Mouse (Mus musculus) induced T-regulatory cell, adult 2 months (primary cell): ENCODE data around the gene Npm3.

Experiments used
- DNase-seq: peaks from one replicate; pipeline ENCODE4 v3.0.0-alpha.2; 2012; ENCODE audit warnings: low read depth

Gene Npm3

DNA sequence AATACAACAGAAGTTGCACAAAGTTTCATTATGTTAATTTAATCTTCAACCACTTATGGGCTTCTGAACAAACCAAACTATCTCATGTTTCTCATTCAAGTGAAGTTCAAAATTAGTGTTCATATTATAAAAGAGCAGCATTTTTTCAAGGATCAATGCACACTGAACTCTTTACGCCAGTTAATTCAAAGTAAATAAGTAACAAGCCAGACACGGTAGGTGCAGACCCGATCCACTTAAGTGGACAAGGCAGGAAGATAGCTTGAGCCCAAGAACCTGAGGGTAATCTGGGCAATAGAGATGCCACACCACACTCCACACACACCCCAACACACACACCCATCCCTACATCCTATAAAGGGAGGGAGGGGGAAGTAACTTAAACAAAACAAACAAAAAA lies 4.2 kb upstream of the Npm3 start:
- no peak for DNase-seq

DNA sequence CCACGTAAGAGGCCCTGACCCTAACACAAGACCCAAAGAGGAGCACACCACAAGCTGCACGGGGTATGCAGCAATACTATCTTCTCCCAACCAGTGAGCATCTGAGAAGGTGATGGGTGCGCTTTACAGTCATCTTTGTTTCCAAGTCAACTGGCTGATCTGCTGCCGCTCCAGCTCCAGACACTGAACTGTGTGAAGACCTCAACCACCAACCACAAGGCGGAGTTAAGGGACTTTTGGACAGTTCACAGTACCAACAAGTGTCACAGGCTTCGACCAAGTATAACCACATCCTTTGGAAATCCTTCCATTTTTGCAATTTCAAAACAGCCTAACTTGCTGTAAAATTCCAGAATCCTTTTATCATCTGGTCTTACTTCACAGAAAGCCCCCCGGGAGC lies 2.5 kb upstream of the Npm3 start:
- DNase-seq: peak; percentile 76

DNA sequence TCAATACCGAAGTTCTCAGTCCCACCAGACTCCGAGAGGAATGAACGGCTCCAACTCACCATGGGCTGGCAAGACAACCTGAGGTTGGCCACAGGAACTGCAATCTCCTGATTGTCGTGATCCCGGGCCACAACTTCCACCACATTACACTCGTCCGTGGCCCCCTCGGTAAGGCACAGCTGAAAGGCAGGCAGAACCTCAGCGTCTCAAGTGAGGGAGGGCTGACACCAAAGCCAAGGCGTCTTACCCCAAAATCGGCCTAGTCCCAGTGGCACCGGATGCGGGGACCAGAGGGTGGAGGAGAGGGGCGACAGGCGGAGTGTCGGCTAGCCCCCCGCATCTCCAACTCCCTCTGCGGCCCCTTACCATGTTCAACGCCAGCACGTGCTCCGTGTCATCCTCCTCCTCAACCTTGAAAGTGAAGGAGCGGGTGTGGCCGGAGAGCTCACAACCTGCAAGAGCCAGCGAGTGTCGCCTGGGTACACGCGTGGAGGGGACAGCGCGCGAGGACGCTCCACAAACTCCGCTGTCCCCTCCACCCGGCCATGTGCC lies 624 bp downstream of the Npm3 start:
- peak; percentile 68 for DNase-seq

DNA sequence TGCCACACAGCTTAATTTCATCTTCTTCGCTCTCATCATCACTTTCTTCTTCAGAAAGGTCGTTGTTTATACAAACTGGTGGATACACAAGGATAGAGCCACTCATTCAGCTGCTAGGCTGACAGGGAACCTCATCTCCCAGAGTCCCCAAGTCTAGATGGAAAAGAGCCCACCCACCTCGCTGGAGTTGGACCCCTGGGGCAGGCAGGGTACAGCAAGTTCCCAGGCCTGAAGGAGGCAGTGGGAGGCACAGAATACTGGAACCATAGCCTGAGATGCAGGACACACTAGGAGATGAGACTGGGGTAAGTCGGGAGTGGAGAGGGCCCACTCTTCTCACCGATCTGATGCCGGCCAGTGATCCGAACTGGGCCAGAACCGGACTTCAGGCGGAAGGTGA lies 1.2 kb downstream of the Npm3 start:
- no peak for DNase-seq

DNA sequence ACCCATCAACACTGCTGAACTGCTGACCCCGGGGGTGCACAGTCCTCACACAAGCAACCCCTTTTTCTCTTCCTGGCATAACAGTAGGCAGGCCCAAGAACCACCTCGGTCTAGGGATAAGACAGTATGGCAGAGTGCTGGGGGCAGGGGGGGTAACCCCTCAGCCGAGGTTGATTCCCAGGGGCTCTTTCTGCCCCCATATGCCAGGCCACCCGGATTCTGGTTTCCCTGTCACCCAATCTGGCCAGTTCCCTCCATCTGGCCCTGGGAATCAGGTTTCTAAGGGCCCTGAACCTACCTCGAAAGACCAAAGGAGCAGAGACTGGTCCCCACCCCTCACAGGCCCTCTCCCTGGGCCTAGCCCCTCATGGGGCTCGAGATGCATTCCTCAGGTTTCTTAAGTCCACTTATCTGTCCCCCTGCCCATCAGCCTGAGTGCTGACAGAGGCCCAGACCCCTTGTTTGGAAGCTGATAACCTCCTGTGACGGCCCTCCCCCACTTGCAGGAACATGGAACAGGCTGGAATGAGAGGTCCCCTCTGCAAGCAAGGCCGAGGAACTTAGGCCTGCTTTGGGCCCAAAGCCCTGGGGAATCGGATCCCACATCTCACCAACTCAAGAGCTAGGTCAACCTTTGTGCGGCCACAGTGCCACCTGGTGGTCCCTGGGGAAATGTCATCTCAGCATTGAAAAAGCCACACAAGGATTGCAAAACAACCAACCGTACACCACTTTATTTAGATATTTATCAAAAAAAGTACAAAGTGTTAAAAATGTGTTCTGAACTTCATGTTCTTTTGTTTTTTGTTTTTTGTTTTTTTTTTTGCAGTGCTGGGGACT lies 2.1 kb downstream of the Npm3 start:
- peak; percentile 93 for DNase-seq

DNA sequence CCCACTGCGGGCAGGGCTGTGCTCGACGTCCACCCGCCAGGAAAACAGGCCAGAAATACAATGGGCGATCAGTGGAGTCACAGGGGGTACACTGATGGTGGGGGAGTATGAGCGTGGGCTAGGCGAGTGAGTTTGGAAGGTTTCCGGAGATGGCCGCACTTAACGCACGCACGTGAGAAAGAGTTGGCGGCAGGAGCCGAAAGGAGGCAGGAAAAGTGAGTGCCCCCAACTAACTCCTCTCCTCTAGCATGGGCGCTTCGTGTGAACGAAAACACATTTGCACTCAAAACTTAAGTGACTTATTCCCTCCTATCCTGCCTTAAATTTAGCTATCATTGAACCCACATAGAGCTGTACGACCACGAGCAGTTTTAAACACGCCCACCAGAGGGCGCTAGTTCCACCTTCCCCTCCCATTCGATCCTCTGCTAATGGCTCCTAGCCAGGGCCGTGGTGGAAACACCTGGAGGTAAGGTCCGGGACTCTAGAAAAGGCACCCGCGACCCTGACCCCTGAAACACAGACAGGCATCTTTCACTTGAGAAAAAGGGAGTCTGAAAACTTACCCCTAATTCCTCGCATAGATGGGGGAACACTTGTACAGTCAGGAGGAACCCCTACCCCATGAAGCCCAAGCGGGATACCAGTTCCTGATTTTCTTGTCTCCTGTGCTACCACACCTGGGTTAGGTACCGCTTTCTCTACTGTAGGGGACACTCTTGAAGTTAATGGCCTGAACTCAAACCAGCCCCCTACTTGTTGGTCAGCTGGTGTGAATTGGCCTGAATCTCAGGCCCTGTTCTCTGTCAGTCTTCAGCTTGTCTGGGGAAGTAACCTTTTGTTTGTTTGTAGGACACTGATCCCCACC lies 3.0 kb downstream of the Npm3 start:
- DNase-seq: peak; percentile 92

DNA sequence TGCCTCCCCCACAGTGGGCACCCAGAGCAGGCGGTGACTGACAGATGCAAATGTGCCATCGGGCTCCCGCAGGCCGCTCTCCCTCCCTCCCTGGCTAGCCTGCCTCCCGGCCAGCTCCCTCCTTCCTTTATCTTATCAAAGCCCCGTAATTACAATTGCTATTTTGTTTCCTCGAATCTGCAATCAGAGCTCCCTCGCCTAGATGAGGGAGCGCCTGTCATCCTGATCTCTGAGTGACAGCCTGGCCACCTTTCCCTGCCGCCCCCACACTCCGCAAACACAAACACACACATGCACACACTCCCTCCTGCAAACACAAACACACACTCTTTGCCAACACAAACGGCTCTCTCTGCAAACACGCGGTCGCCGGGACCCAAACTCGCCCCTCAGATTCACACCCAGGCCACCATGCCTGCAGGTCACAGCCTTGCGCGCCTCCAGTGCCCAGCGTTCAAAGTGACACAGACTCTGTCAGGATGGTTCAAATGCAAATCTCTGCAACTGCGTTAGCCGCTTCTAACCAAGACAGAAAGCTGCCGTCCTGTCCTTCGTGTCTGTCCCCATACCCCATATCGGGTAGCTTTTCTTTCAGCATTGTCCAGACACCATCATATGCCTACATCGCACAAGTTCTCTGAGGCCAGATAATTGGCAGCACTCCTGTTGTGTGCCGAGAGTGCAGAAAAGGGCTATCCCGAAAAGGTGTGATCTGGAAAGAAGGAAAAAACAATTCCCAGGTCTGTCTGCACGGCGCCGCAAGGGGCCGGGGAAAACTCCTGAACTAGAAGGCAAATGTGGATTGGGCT lies 3.8 kb downstream of the Npm3 start:
- no peak for DNase-seq

DNA sequence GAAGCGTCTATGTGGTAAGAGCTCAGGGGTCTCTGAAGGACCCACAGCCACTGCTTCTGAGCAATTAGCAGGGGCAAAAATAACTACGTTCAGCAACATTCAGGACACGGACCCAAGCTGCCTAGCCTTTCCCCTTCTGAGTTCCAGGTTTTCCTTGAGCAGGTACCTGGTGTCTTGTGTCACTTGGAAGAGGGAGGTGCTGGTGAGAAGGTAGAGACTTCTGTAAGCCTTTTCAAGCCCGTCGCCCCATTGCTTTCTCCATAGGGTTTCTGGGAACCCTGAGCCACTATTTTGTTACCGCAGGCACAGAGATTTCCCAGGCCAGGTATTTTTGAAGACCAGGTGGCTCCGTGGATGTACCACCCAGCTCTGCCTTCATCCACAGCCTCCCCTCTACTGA lies 5.8 kb downstream of the Npm3 start:
- DNase-seq: no peak

DNA sequence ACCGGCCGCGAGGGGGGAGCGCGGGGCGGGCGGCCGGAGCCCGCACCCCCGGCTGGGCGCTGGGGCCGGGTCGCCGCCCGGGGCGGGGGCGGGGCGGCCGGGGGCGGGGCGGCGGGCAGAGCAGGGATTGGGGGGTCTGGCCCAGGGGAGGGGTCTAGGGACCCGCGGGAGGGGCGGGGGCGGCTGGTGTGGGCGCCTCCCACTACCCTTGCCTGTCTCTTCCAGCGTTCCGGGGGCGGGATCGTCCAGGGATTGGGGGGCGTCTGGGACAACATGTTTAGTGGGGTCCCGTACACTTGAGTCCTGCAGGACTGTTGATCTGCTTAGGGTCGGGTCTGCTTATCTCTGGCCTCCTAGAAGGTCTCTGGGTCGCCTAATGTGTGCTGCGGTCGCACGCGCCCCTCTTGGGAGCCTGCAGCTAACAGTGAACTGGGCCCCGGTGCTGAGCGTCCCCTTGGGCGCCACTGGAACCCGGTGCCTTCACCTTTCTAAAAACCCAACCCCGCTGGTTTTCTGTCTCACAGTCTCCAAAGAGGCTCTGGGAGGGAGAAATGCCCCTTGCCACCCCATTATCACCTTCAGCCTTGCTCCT lies 6.3 kb downstream of the Npm3 start:
- DNase-seq: no peak

DNA sequence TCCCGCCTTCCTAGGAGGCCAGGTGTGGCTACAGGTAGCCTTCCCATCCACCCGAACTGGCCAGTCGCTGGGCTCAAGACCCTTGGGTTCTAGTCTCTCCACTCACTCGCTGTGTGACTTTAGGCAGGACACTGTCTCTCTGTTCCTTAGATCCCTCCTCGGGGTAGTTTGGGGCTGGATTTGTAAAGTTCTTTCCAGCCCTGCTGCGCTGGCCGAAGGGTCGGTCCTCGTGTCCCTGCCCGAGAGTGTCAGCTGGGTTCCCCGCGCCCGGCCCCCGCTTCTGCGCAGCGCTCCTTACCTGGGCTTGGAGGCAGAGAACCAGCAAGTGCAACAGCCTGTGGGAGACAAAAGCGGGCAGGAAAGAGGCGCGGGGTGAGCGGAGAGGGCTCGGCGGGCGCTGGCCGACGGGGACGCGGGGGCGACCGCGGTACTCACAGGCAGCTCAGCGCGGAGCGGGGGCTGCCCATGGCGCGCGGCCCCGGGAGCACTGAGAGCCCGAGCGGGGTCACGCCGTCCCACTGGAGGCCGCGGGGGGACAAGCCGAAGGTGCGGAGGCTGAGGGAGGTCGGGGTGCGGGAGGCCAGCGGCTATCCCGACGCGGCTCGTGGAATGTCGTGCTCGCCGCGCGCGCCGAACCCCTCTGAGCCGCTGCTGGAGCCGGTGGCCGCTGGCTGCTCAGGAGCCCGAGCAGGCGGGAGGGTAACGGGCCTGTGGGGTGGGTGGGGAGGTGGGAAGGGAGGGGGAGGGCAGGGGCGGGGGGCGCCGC lies 7.0 kb downstream of the Npm3 start, which contains the start of gene Fgf8:
Gene Fgf8 (minus strand): TSS at position 698 of the 766 bp plus-strand sequence.
- peak; percentile 39 for DNase-seq

DNA sequence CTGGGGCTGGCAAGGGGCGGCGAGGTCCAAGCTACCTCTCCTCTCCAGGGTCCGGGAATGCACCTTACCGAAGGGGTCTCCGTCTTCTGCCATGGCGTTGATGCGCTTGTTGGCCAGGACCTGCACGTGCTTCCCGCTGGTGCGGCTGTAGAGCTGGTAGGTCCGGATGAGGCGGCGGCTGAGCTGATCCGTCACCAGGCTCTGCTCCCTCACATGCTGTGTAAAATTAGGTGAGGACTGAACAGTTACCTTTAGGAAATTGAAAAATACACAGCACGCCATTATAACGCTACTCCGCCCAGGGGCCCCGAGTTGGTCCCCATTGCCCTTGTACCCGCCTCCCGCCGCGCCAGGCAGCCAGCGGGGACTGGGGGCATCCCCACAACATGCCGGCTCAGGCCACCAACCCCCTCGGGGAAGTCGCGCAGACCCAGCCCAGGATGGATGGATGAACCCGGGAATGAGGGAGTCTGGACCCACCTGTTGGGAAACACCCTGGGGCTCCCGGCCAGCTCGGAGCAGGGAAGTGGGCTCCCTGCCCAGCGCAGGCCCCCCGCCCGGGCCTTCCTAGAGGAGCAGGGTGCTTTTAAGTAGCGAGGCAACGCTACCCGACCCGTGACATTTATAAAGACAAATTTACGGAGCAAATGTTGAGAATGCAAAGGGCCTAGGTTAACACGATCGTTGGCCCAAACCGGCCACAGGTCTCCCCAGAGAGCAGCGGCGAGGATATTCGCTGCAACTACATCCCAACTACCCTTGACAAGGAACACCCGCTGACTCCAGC lies 7.8 kb downstream of the Npm3 start:
- no peak for DNase-seq

DNA sequence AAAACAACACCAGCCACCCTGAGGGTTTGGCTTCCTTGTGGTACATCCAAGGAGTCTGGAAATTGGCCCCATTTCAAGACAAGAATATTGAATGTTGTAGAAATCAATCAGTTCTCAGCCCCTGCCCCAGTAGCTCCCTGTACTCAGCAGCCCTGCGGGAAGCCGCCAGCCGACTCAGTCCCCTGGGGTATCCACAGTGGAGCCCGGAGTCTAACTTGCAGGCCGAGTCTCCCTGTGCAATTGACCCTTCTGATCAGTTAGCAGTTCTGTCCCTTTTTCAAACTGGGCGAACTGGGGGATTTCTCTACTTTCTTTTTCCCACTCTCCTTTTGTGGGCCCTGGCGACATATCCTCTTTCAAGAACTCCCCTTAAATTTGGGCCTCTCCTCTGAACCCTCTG lies 8.6 kb downstream of the Npm3 start:
- DNase-seq: no peak

DNA sequence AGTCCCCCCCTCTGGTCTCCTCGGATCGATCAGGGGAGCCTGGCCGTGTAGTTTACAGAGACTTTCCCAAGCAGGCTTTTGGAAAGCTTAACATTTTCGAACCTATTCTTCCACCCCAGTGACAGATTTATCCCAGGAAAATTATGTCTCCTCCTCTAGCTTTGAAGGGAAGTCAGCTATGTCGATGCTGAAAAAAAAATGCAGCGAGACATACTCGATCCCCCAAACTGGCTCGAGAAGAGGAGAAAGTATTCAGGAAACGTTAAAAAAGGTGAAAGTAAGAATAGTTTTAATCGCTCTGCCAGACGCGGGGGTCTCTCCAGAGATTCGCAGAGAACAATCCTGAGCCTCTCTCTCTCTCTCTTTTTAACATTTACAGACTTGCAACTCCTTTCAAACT lies 9.2 kb downstream of the Npm3 start:
- DNase-seq: no peak

DNA sequence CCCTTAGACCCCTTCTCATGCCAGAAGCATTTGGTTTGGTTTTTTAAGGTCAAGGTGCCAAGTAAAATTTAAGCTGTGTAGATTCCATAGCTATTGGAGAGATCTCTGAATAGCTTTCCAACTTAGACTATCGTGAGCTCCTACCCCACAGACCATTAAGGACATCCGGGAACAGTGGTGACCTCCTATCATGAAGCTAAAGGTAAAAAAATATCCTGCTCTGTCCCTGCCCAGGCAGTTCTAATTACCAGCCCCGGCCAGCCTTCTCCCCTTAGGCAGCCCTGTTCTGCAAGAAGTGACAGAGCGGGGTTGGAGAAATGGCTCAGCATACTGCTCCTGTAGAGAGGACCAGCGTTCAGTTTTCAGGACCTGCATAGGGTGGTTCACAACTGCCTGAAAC lies 10.9 kb downstream of the Npm3 start:
- DNase-seq: no peak

DNA sequence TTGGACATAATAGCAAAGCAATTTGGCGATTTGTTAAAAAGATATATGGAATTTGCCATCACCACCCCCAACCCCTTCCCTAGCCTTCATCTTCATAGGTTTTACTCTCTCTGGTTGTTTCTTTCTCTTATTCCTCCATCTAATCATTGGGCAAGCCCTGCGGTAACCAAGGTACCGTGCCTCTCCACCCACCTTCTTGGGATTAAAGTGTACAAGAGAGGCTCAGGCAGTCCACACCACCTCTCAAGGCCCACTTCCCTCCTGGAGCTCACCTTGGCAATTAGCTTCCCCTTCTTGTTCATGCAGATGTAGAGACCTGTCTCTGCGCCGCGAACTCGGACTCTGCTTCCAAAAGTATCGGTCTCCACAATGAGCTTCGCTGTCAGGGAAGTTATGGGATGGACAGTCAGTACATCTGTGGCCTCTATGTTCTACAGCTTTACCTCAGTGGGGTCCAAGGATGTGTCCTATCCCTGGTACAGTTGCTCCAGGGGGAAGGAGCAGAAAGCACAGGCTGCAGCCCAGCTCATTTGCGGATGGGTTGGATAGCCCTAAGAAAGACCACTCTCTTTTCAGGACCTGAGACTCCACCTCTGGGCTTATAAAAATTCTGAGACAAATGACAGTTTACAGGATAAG lies 11.4 kb downstream of the Npm3 start:
- no peak for DNase-seq

DNA sequence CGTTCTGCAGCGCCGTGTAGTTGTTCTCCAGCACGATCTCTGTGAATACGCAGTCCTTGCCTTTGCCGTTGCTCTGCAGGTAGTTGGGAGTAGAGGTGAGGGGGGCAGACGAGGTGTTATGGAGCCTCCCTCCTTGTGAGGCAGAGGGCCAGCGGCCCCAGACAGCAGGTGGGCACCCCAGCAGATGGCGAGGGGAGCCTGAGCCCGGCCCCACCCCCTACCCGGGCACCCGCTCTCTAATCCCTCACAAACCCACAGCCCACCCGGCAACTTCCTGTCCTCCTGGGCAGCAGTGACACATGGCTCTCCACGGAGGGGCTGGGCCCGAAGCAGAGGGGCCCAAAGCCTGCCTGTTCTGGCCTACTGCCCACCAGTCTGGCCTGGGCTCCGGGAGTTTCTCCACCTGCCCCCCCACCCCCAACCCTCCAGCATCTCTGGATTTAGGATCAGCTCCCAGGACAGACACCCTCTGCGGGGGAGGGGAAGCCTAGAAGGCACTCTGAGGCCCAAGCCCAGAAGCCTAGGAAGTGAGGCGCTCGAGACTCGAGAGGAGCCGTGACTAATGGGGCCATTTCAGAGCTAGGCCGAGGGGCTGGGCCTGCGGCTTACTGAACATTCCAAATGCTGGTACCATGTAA lies 12.1 kb downstream of the Npm3 start:
- DNase-seq: no peak

DNA sequence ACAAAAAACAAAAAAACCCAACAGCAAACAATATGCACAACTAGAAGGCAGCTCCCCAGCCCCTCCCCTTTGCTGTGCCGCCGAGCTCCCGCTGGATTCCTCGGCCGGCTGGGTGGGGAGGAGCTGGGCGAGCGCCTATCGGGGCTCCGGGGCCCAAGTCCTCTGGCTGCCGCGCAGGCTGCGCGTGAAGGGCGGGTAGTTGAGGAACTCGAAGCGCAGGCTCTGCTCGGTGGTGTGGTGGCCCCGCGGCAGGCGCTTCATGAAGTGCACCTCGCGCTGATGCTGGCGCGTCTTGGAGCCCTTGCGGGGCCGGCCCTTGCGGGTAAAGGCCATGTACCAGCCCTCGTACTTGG lies 12.6 kb downstream of the Npm3 start:
- peak; percentile 37 for DNase-seq

DNA sequence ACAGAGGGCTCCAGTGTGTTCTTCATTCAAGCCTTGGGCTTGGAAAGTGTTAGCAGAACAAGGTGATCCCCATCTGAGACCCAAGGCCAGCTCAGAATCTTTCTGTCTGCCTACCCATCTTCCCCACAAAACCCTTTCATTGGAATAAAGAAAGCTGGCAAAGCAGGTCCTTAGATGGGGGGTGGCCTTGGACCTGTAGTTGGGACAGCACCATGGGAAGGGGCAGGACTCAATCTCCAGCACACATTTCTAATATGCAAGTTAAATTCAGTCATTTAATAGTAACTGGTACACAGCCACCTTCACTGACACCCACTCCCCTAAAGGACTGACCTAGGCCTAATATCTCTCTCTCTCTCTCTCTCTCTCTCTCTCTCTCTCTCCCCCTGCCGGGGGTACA lies 13.2 kb downstream of the Npm3 start:
- no peak for DNase-seq

DNA sequence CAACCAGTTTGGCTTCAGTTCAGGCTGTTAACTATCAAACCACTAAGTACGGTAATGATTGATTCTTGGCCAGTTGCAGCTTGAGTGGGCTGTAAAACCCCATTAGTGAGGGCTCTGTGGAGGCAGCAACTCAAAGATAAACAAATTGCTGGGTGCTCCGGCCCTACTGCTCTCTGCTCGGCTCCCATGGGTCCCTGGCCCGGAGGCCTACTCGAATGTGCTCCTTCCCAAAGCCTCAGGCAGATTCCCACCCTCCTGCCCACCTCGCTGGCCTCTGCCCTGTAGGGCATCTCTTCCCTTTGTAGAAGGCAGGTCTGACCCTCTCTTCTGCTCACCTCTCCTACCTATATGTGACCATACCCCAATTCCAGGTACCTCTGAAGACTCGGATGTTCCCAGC lies 14.6 kb downstream of the Npm3 start:
- no peak for DNase-seq
